Mouse (Mus musculus): ENCODE measurements around the gene Lrrc4c. TPM values are rescaled to one million over a fixed set of nuclear protein-coding genes. Genes with fewer than 3 reads are reported as not detected.

Lrrc4c gene
- polyA plus RNA-seq, 1 experiment from 2014 or later: 0.66 TPM

- Histone ChIP-seq H3K36me3 (ENCODE audit: insufficient read depth) (no peaks in the 10 kb centered on the region), H3K4me3 (ENCODE audit: low read depth, low read length) (no peak overlapping the region), H3K27me3 (ENCODE audit: insufficient read depth, low read length) (no peaks in the 10 kb centered on the region), H3K4me1 (ENCODE audit: insufficient read depth) (no peaks in the 10 kb centered on the region), H3K9ac (no peak overlapping the region), H3K27ac (ENCODE audit: low read depth) (no peak overlapping the region), H3K9me3 (ENCODE audit: low read depth, low read length) (no peaks in the 10 kb centered on the region), H3K4me2 (no peak overlapping the region)
- TF ChIP-seq CTCF (IDR thresholded peaks at IDR 0.05; ENCODE audit: low read depth): no peak
- ATAC-seq (ENCODE audit: insufficient read depth) (no peak), DNase-seq (no peak)
These were observed 1145.6 kb downstream of the Lrrc4c start for GRCm38 (mm10) chr2:97463573-97463972.

DNA sequence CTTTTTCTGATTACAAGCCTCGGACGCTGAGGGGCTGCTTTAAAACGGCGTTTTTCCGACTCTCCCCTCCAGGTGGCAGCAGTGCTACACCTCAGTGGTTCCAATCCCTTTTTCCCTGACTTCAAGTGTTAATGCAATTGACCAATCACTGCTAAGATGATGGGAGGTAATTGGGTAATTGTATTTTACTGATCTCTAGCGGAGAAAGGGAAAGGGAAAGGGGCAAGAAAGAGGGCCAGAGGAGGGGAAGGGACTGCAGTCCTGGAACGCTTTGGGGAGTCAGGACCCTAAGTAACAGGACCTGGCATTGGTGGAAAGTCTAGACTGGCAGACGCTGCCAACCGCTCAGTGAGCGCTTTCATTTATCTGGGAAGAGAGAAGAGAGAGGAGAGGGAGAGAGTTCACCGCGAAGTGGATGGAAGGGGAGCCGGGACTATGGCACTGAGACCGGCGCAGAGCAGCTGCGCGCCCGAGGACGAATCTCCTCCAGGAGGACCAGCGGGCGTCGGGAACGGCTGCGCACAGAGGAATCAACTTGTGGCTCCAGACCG, 1148.3 kb downstream of the Lrrc4c start:
- H3K27ac ChIP-seq (ENCODE audit: low read depth): no peak overlapping the region
- ATAC-seq (ENCODE audit: insufficient read depth) (peak; percentile 96), DNase-seq (peak; percentile 92)
- H3K9ac ChIP-seq: peak overlapping the region; percentile 26; the same call in 1 of the 2 replicates
- no peaks in the 10 kb centered on the region for H3K36me3 ChIP-seq (ENCODE audit: insufficient read depth)
- no peaks in the 10 kb centered on the region for H3K9me3 ChIP-seq (ENCODE audit: low read depth, low read length)
- peak; percentile 90 for TF ChIP-seq CTCF (IDR thresholded peaks at IDR 0.05; ENCODE audit: low read depth)
- H3K4me2 ChIP-seq: peak overlapping the region; percentile 86
- peaks cover 6% of the 10 kb centered on the region; the same call in 1 of the 2 replicates for H3K27me3 ChIP-seq (ENCODE audit: insufficient read depth, low read length)
- no peaks in the 10 kb centered on the region for H3K4me1 ChIP-seq (ENCODE audit: insufficient read depth)
- peak overlapping the region; percentile 41 for H3K4me3 ChIP-seq (ENCODE audit: low read depth, low read length)
- WGBS: under 1% methylated on average over 25 of the region's 25 CpGs

- WGBS: under 1% methylated on average over 26 of the region's 26 CpGs
- H3K4me3 ChIP-seq (ENCODE audit: low read depth, low read length): peak overlapping the region; percentile 41
- H3K9me3 ChIP-seq (ENCODE audit: low read depth, low read length): no peaks in the 10 kb centered on the region
- no peak overlapping the region for H3K27ac ChIP-seq (ENCODE audit: low read depth)
- TF ChIP-seq CTCF (IDR thresholded peaks at IDR 0.05; ENCODE audit: low read depth): no peak
- H3K27me3 ChIP-seq (ENCODE audit: insufficient read depth, low read length): peaks cover 6% of the 10 kb centered on the region; the same call in 1 of the 2 replicates
- H3K9ac ChIP-seq: peak overlapping the region; percentile 23; the same call in 1 of the 2 replicates
- H3K4me1 ChIP-seq (ENCODE audit: insufficient read depth): no peaks in the 10 kb centered on the region
- ATAC-seq (ENCODE audit: insufficient read depth): peak; percentile 50; the same call in 1 of the 2 replicates
- no peaks in the 10 kb centered on the region for H3K36me3 ChIP-seq (ENCODE audit: insufficient read depth)
- peak overlapping the region; percentile 86 for H3K4me2 ChIP-seq
- peak; percentile 22 for DNase-seq
These were observed 1149.1 kb downstream of the Lrrc4c start for GRCm38 (mm10) chr2:97467031-97467549.

GRCm38 (mm10) chr2:97467664-97468063, 1149.7 kb downstream of the Lrrc4c start:
- ATAC-seq (ENCODE audit: insufficient read depth): no peak

GRCm38 (mm10) chr2:97468372-97468771, 1150.4 kb downstream of the Lrrc4c start:
- no peaks in the 10 kb centered on the region for H3K9me3 ChIP-seq (ENCODE audit: low read depth, low read length)
- H3K4me3 ChIP-seq (ENCODE audit: low read depth, low read length): no peak overlapping the region
- H3K4me1 ChIP-seq (ENCODE audit: insufficient read depth): no peaks in the 10 kb centered on the region
- H3K36me3 ChIP-seq (ENCODE audit: insufficient read depth): no peaks in the 10 kb centered on the region
- TF ChIP-seq CTCF (IDR thresholded peaks at IDR 0.05; ENCODE audit: low read depth): no peak
- 36% methylated on average over 5 of the region's 5 CpGs for WGBS
- DNase-seq: no peak
- no peak overlapping the region for H3K9ac ChIP-seq
- peaks cover 6% of the 10 kb centered on the region; the same call in 1 of the 2 replicates for H3K27me3 ChIP-seq (ENCODE audit: insufficient read depth, low read length)
- ATAC-seq (ENCODE audit: insufficient read depth): no peak
- peak overlapping the region; percentile 13; the same call in 1 of the 2 replicates for H3K4me2 ChIP-seq
- no peak overlapping the region for H3K27ac ChIP-seq (ENCODE audit: low read depth)

More at GRCm38 (mm10) chr2:97467664-97468063, 1149.7 kb downstream of the Lrrc4c start:
- H3K36me3 ChIP-seq (ENCODE audit: insufficient read depth): no peaks in the 10 kb centered on the region
- no peak for TF ChIP-seq CTCF (IDR thresholded peaks at IDR 0.05; ENCODE audit: low read depth)
- DNase-seq: peak; percentile 3
- no peak overlapping the region; the same call in 1 of the 2 replicates for H3K9ac ChIP-seq
- peaks cover 6% of the 10 kb centered on the region; the same call in 1 of the 2 replicates for H3K27me3 ChIP-seq (ENCODE audit: insufficient read depth, low read length)
- H3K4me1 ChIP-seq (ENCODE audit: insufficient read depth): no peaks in the 10 kb centered on the region
- peak overlapping the region; percentile 41 for H3K4me3 ChIP-seq (ENCODE audit: low read depth, low read length)
- H3K27ac ChIP-seq (ENCODE audit: low read depth): no peak overlapping the region
- H3K9me3 ChIP-seq (ENCODE audit: low read depth, low read length): no peaks in the 10 kb centered on the region
- WGBS: 10% methylated on average over 8 of the region's 8 CpGs
- peak overlapping the region; percentile 86 for H3K4me2 ChIP-seq

GRCm38 (mm10) chr2:97469396-97469795, 1151.4 kb downstream of the Lrrc4c start:
- no peak overlapping the region for H3K27ac ChIP-seq (ENCODE audit: low read depth)
- H3K4me3 ChIP-seq (ENCODE audit: low read depth, low read length): no peak overlapping the region
- 51% methylated on average over 2 of the region's 2 CpGs for WGBS
- H3K9me3 ChIP-seq (ENCODE audit: low read depth, low read length): no peaks in the 10 kb centered on the region
- ATAC-seq (ENCODE audit: insufficient read depth) (no peak), DNase-seq (no peak)
- no peaks in the 10 kb centered on the region for H3K36me3 ChIP-seq (ENCODE audit: insufficient read depth)
- no peak for TF ChIP-seq CTCF (IDR thresholded peaks at IDR 0.05; ENCODE audit: low read depth)
- H3K4me1 ChIP-seq (ENCODE audit: insufficient read depth): no peaks in the 10 kb centered on the region
- no peak overlapping the region for H3K9ac ChIP-seq
- peaks cover 6% of the 10 kb centered on the region; the same call in 1 of the 2 replicates for H3K27me3 ChIP-seq (ENCODE audit: insufficient read depth, low read length)
- H3K4me2 ChIP-seq: no peak overlapping the region

DNA sequence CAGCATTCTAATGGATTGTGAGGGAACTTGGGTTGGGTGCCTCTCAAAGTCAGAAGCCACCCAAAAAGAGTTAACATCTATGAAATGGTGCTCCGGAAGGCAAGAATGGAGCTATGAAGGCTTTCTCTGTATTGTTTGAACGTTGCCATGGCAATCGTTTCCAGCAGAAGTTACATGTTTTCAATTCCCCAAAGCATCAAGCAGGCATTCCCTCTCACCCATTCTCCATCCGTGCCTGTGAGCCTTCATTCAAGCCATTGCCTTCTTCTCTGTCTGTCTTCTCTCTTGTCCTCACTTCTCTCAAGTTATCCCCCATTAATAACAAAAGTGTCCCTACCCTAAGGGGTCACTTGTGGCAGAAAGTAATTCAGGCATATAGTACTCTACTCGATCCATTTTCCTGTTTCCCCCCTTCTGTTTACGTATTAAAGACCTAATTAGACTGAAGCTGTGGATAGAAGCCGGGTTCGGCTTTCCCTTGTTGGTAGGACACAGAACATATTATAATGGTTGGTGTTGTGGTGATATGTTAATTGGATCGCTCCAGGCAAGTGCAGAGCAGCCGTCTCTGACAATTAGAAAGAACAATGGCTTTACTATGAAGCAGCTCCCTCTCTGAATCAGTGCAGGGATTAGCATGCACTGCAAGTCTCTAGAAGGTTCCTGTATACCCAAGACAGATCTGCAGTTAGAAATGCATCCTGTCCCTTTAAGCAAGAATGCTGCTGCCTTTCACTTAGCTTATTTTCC, 1160.4 kb downstream of the Lrrc4c start:
- DNase-seq (no peak), ATAC-seq (ENCODE audit: insufficient read depth) (no peak)
- no peak overlapping the region for H3K4me3 ChIP-seq (ENCODE audit: low read depth, low read length)
- H3K27ac ChIP-seq (ENCODE audit: low read depth): no peak overlapping the region
- no peak for TF ChIP-seq CTCF (IDR thresholded peaks at IDR 0.05; ENCODE audit: low read depth)
- H3K9ac ChIP-seq: no peak overlapping the region
- no peaks in the 10 kb centered on the region for H3K4me1 ChIP-seq (ENCODE audit: insufficient read depth)
- H3K4me2 ChIP-seq: no peak overlapping the region
- WGBS: 76% methylated on average over 10 of the region's 10 CpGs
- H3K9me3 ChIP-seq (ENCODE audit: low read depth, low read length): no peaks in the 10 kb centered on the region
- no peaks in the 10 kb centered on the region for H3K36me3 ChIP-seq (ENCODE audit: insufficient read depth)
- no peaks in the 10 kb centered on the region for H3K27me3 ChIP-seq (ENCODE audit: insufficient read depth, low read length)

All from lung, embryonic 14.5 days (tissue).